Mouse (Mus musculus): ENCODE measurements around the gene Fbxw10.

GRCm38 (mm10) chr11:62821893-62822292 lies 25.0 kb upstream of the Fbxw10 start:
- TF ChIP-seq ETS1 (IDR thresholded peaks at IDR 0.05; ENCODE audit: low read depth, low read length) (0 out of 2 replicates have a peak, but pooled peaks have one; percentile 7), CHD2 (IDR thresholded peaks at IDR 0.05; ENCODE audit: low read length) (no peak), MAX (IDR thresholded peaks at IDR 0.05; ENCODE audit: low read length) (no peak), CTCF (IDR thresholded peaks at IDR 0.05 in 2 of 3, conservative IDR thresholded peaks at IDR 0.05 in 1 of 3; ENCODE audit: control insufficient read depth in 1 of 3, insufficient read depth in 1 of 3, low read depth in 2 of 3, low read length in 3 of 3, poor library complexity in 1 of 3, severe bottlenecking in 1 of 3) (no peak), CHD1 (IDR thresholded peaks at IDR 0.05; ENCODE audit: low read depth, low read length) (no peak), MEF2A (IDR thresholded peaks at IDR 0.05; ENCODE audit: extremely low read depth, insufficient replicate concordance, low read depth, low read length, poor library complexity, severe bottlenecking) (no peak), EP300 (IDR thresholded peaks at IDR 0.05; ENCODE audit: low read depth in 1 of 2, low read length in 2 of 2) (peak; percentile 14 to 55; a peak in 3 of 4 replicates), KAT2A (conservative IDR thresholded peaks at IDR 0.05; ENCODE audit: low read depth, low read length) (no peak)

All from MEL (cell line).